Mouse (Mus musculus): ENCODE results near the gene Sap30l. TPM values are rescaled to one million over a fixed set of nuclear protein-coding genes. Genes with fewer than 3 reads are reported as not detected.
"Not testable (repeated sequence)": the region's sequence is repeated elsewhere in the genome, so short reads cannot be mapped to it uniquely, and the experiment has no call there.

The Sap30l gene
- polyA plus RNA-seq, 1 experiment from 2014 or later: 11.6 TPM

DNA sequence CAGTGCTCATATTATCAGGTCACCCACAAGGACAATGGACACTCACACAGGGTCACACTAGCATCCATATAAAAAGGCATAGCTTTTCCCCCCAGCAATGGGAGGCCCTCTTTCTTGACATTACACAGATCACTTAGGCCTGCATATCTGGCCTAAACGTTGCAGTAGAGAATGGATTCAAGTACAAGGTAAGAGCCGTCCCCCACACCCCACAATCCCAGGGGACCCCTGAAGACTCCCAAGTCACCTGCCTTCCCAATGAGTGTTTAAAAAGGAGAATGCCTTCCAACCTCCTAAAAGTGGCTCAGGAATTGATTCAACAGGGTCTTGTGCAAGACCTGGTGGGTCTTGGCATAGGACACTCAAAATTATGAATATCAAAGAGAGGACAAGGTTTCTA lies 33.9 kb downstream of the Sap30l start:
- H3K27ac ChIP-seq: no peak overlapping the region
- no peaks in the 10 kb centered on the region for H3K9me3 ChIP-seq
- peaks cover 12% of the 10 kb centered on the region; the same call in 1 of the 2 replicates for H3K4me1 ChIP-seq
- WGBS: 14% methylated on average over 2 of the region's 2 CpGs
- H3K36me3 ChIP-seq: no peaks in the 10 kb centered on the region
- no peak overlapping the region for H3K4me3 ChIP-seq
- peaks cover 100% of the 10 kb centered on the region for H3K27me3 ChIP-seq
- no peak for ATAC-seq (ENCODE audit: borderline replicate concordance, extremely low read depth, low FRiP score, low TSS enrichment)
- H3K4me2 ChIP-seq: no peak overlapping the region
- no peak overlapping the region for H3K9ac ChIP-seq

- Histone ChIP-seq H3K9ac (no peak overlapping the region), H3K4me3 (no peak overlapping the region), H3K27ac (no peak overlapping the region), H3K27me3 (peaks cover 100% of the 10 kb centered on the region), H3K9me3 (no peaks in the 10 kb centered on the region), H3K4me1 (peaks cover 12% of the 10 kb centered on the region; the same call in 1 of the 2 replicates), H3K4me2 (no peak overlapping the region), H3K36me3 (no peaks in the 10 kb centered on the region)
- WGBS: 10% methylated on average over 3 of the region's 3 CpGs
- no peak for ATAC-seq (ENCODE audit: borderline replicate concordance, extremely low read depth, low FRiP score, low TSS enrichment)
These were observed 34.5 kb downstream of the Sap30l start for GRCm38 (mm10) chr11:57835931-57836330.

- peaks cover 12% of the 10 kb centered on the region; the same call in 1 of the 2 replicates for H3K4me1 ChIP-seq
- H3K4me3 ChIP-seq: no peak overlapping the region
- peaks cover 100% of the 10 kb centered on the region for H3K27me3 ChIP-seq
- no peak for ATAC-seq (ENCODE audit: borderline replicate concordance, extremely low read depth, low FRiP score, low TSS enrichment)
- H3K36me3 ChIP-seq: no peaks in the 10 kb centered on the region
- no peak overlapping the region for H3K9ac ChIP-seq
- 10% methylated on average over 9 of the region's 9 CpGs for WGBS
- no peak overlapping the region for H3K4me2 ChIP-seq
- no peak overlapping the region for H3K27ac ChIP-seq
- no peaks in the 10 kb centered on the region for H3K9me3 ChIP-seq
These were observed 35.0 kb downstream of the Sap30l start for GRCm38 (mm10) chr11:57836401-57836800.

GRCm38 (mm10) chr11:57836872-57837680 lies 35.6 kb downstream of the Sap30l start:
- Histone ChIP-seq H3K4me1 (peaks cover 12% of the 10 kb centered on the region; the same call in 1 of the 2 replicates), H3K27me3 (peaks cover 100% of the 10 kb centered on the region), H3K4me2 (no peak overlapping the region), H3K9ac (no peak overlapping the region), H3K36me3 (no peaks in the 10 kb centered on the region), H3K9me3 (no peaks in the 10 kb centered on the region), H3K4me3 (no peak overlapping the region), H3K27ac (no peak overlapping the region)
- no peak for ATAC-seq (ENCODE audit: borderline replicate concordance, extremely low read depth, low FRiP score, low TSS enrichment)
- WGBS: 1% methylated on average over 38 of the region's 38 CpGs

DNA sequence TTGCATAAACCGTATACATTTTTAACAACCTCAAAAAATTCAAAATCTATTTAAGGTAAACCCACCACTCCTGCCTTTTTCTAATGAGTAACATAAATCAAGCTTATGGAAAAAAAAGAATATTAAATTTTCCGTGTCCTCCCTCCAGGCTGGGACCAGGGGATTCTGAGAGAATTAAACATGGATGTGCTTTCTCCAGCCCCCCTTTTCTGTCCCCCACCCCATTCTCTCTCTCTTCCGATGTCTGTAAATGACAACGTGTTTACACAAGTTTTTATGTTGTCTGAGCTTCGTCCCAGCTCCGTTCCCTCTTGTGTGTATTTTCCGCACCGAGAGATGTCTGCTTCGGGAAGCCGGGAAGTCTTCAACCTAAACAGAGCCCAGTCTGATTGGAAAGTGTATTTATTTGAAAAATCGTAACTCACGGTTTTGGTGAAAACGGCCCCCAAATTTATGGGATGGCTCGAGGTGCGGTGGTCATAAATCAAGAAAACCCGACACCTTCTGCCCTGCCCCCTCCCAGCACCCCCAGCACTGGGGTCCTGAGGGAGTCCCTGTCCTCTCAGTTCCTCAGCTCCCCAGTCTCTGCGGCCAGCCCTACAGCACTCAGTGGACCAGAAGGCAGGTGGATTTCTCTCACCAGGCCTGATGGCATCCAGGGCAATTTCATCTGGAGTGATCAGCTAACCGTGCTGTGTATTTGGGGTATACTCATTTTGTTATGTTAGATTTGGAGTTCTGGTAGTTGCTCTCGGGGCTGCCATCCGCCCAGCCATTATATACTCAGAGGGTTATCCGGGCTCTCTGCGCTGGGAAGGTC lies 36.6 kb downstream of the Sap30l start:
- no peak for ATAC-seq (ENCODE audit: borderline replicate concordance, extremely low read depth, low FRiP score, low TSS enrichment)
- 7% methylated on average over 22 of the region's 22 CpGs for WGBS
- no peak overlapping the region for H3K9ac ChIP-seq

GRCm38 (mm10) chr11:57840986-57841385 lies 39.5 kb downstream of the Sap30l start:
- no peak overlapping the region for H3K27ac ChIP-seq
- H3K9ac ChIP-seq: no peak overlapping the region
- no peaks in the 10 kb centered on the region for H3K9me3 ChIP-seq
- ATAC-seq (ENCODE audit: borderline replicate concordance, extremely low read depth, low FRiP score, low TSS enrichment): no peak
- no peak overlapping the region for H3K4me3 ChIP-seq
- peaks cover 85% of the 10 kb centered on the region for H3K27me3 ChIP-seq
- WGBS: 21% methylated on average over 10 of the region's 10 CpGs
- no peak overlapping the region for H3K4me2 ChIP-seq
- peaks cover 7% of the 10 kb centered on the region; the same call in 1 of the 2 replicates for H3K4me1 ChIP-seq
- no peaks in the 10 kb centered on the region for H3K36me3 ChIP-seq

More for the DNA sequence above, 36.6 kb downstream of the Sap30l start:
- Histone ChIP-seq H3K27me3 (peaks cover 100% of the 10 kb centered on the region), H3K27ac (no peak overlapping the region), H3K4me2 (no peak overlapping the region), H3K9me3 (no peaks in the 10 kb centered on the region), H3K36me3 (no peaks in the 10 kb centered on the region), H3K4me3 (no peak overlapping the region), H3K4me1 (peaks cover 12% of the 10 kb centered on the region; the same call in 1 of the 2 replicates)

GRCm38 (mm10) chr11:57841391-57841790 lies 40.0 kb downstream of the Sap30l start:
- Histone ChIP-seq H3K4me1 (peaks cover 7% of the 10 kb centered on the region; the same call in 1 of the 2 replicates), H3K36me3 (no peaks in the 10 kb centered on the region), H3K4me3 (no peak overlapping the region), H3K9ac (no peak overlapping the region), H3K27me3 (peaks cover 81% of the 10 kb centered on the region), H3K9me3 (no peaks in the 10 kb centered on the region), H3K4me2 (no peak overlapping the region), H3K27ac (no peak overlapping the region)
- ATAC-seq (ENCODE audit: borderline replicate concordance, extremely low read depth, low FRiP score, low TSS enrichment): no peak
- 32% methylated on average over 7 of the region's 7 CpGs for WGBS

DNA sequence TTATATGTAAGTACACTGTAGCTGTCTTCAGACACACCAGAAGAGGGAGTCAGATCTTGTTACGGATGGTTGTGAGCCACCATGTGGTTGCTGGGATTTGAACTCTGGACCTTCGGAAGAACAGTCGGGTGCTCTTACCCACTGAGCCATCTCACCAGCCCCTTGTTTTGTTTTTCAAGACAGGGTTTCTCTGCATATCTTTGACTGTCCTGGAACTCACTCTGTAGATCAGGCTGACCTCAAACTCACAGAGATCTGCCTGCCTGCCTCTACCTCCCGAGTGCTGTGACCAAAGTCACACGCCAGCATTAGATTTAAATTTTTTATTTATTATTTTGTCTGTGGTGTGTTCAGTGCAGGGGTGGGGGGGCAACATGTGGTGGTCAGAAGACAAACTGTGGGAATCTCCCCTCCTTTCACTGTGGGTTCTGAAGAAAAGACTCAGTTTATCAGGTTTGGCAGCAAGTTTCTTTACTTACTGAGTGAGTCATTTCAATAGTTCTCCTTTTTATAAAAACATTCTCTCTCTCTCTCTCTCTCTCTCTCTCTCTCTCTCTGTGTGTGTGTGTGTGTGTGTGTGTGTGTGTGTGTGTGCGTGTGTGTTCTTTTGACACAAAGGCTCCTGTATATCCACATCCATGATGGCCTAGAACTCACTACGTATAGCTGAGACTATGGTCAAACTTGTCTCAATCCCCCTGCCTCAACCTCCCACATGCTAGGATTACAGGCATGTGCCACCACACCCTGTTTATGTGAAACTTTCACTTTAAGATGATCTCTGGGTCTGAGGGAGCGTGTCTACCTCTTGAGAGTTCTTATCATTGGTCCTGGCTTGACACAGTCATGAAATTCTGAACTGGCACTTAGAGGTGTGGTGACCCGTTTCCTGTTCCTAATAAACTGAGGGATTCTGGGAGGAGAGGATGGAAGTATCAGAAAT lies 45.3 kb downstream of the Sap30l start:
- H3K27me3 ChIP-seq: peaks cover 53% of the 10 kb centered on the region
- WGBS: 76% methylated on average over 9 of the region's 9 CpGs

DNA sequence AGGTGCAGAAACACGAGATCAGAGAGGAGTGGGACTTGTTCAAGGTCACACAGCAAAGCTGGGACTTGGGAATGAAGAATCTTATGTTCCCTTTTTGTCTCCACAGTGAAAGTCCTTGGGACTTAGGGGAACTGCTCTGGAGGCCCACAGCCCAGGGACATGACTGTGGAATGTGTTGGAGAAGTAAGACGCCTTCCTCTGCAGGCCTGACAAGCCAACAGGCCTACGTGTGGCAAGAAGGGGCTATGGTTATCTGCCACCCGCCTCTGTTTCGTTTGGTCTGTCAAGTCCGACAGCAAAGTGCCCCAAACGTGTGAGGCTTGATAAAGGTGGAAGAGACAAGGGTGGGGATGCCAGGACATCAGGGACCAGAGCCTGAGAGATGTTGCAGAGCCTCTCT lies 46.0 kb downstream of the Sap30l start:
- WGBS: 45% methylated on average over 7 of the region's 7 CpGs
- no peak overlapping the region for H3K9ac ChIP-seq
- H3K4me3 ChIP-seq: no peak overlapping the region
- peaks cover 9% of the 10 kb centered on the region; the same call in 1 of the 2 replicates for H3K4me1 ChIP-seq
- H3K36me3 ChIP-seq: no peaks in the 10 kb centered on the region
- peaks cover 46% of the 10 kb centered on the region for H3K27me3 ChIP-seq
- H3K4me2 ChIP-seq: no peak overlapping the region
- H3K9me3 ChIP-seq: no peaks in the 10 kb centered on the region
- no peak for ATAC-seq (ENCODE audit: borderline replicate concordance, extremely low read depth, low FRiP score, low TSS enrichment)
- no peak overlapping the region for H3K27ac ChIP-seq

More for the DNA sequence above, 45.3 kb downstream of the Sap30l start:
- not testable (repeated sequence) for H3K27ac ChIP-seq; H3K4me3 ChIP-seq; H3K4me1 ChIP-seq; H3K36me3 ChIP-seq; ATAC-seq (ENCODE audit: borderline replicate concordance, extremely low read depth, low FRiP score, low TSS enrichment); H3K9me3 ChIP-seq; H3K9ac ChIP-seq; H3K4me2 ChIP-seq

- ATAC-seq (ENCODE audit: borderline replicate concordance, extremely low read depth, low FRiP score, low TSS enrichment): no peak
- Histone ChIP-seq H3K9me3 (no peaks in the 10 kb centered on the region), H3K27ac (no peak overlapping the region), H3K27me3 (peaks cover 32% of the 10 kb centered on the region), H3K36me3 (no peaks in the 10 kb centered on the region), H3K4me3 (no peak overlapping the region), H3K9ac (no peak overlapping the region), H3K4me1 (peaks cover 9% of the 10 kb centered on the region; the same call in 1 of the 2 replicates), H3K4me2 (no peak overlapping the region)
- WGBS: 52% methylated on average over 7 of the region's 7 CpGs
These were observed 48.9 kb downstream of the Sap30l start for GRCm38 (mm10) chr11:57850298-57850697.

- 0 out of 2 replicates have a peak, but pooled peaks have one; percentile 35 for ATAC-seq (ENCODE audit: borderline replicate concordance, extremely low read depth, low FRiP score, low TSS enrichment)
- 29% methylated on average over 3 of the region's 3 CpGs for WGBS
- no peak overlapping the region for H3K9ac ChIP-seq
- peaks cover 9% of the 10 kb centered on the region; the same call in 1 of the 2 replicates for H3K4me1 ChIP-seq
- no peak overlapping the region for H3K27ac ChIP-seq
- no peak overlapping the region for H3K4me2 ChIP-seq
- no peak overlapping the region for H3K4me3 ChIP-seq
- H3K9me3 ChIP-seq: no peaks in the 10 kb centered on the region
- H3K27me3 ChIP-seq: peaks cover 25% of the 10 kb centered on the region
- no peaks in the 10 kb centered on the region for H3K36me3 ChIP-seq
These were observed 49.5 kb downstream of the Sap30l start for GRCm38 (mm10) chr11:57850931-57851330.

Data from lung, embryonic 15.5 days (tissue).